Mouse (Mus musculus) spleen, postnatal 36 days (tissue): ENCODE data around the gene Tent5c.

ENCODE experiments used
- DNase-seq, 2 experiments: peaks; one replicate each; pipeline ENCODE4 v3.0.0; 2022; ENCODE audit warnings: low spot score in 2 of 2, mixed read lengths in 1 of 2

The Tent5c gene

GRCm38 (mm10) chr3:100487046-100487445 is 2.1 kb downstream of the Tent5c start:
- no peak for DNase-seq

GRCm38 (mm10) chr3:100485390-100486132 is 3.6 kb downstream of the Tent5c start:
- peak in 1 of 2 experiments; percentile 21 for DNase-seq

GRCm38 (mm10) chr3:100482971-100483610 is 6.0 kb downstream of the Tent5c start:
- peak; percentile 33 to 63 for DNase-seq

GRCm38 (mm10) chr3:100482324-100482911 is 6.7 kb downstream of the Tent5c start:
- DNase-seq, result peak; percentile 54 to 76

- peak; percentile 29 to 38 for DNase-seq
Observed at GRCm38 (mm10) chr3:100480251-100481005, 8.7 kb downstream of the Tent5c start.

- DNase-seq, result no peak
Observed at GRCm38 (mm10) chr3:100474950-100475472, 14.1 kb downstream of the Tent5c start.

GRCm38 (mm10) chr3:100474536-100474935 is 14.6 kb downstream of the Tent5c start:
- DNase-seq, result no peak

- no peak for DNase-seq
Observed at GRCm38 (mm10) chr3:100473146-100473545, 16.0 kb downstream of the Tent5c start.

- no peak for DNase-seq
Observed at GRCm38 (mm10) chr3:100470902-100471301, 18.2 kb downstream of the Tent5c start.

- DNase-seq, result no peak
Observed at GRCm38 (mm10) chr3:100470101-100470500, 19.0 kb downstream of the Tent5c start.

- DNase-seq, result no peak
Observed at GRCm38 (mm10) chr3:100466551-100466950, 22.6 kb downstream of the Tent5c start.

- no peak for DNase-seq
Observed at GRCm38 (mm10) chr3:100464596-100464995, 24.5 kb downstream of the Tent5c start.

GRCm38 (mm10) chr3:100463959-100464265 is 25.2 kb downstream of the Tent5c start:
- no peak for DNase-seq

- no peak for DNase-seq
Observed at GRCm38 (mm10) chr3:100463160-100463958, 25.8 kb downstream of the Tent5c start.

- DNase-seq, result no peak
Observed at GRCm38 (mm10) chr3:100462235-100463083, 26.7 kb downstream of the Tent5c start.

- no peak for DNase-seq
Observed at GRCm38 (mm10) chr3:100460510-100460909, 28.6 kb downstream of the Tent5c start.

GRCm38 (mm10) chr3:100443798-100444500 is 45.2 kb downstream of the Tent5c start:
- DNase-seq, result no peak

GRCm38 (mm10) chr3:100442499-100442898 is 46.6 kb downstream of the Tent5c start:
- no peak for DNase-seq

- DNase-seq, result no peak
Observed at GRCm38 (mm10) chr3:100440754-100441153, 48.4 kb downstream of the Tent5c start.

- DNase-seq, result peak in 1 of 2 experiments; percentile 47
Observed at GRCm38 (mm10) chr3:100440009-100440408, 49.1 kb downstream of the Tent5c start.
